Mouse (Mus musculus) embryonic fibroblast, embryonic 13.5 days (primary cell): Measurements from ENCODE around the gene Serping1. TPM values are rescaled to one million over a fixed set of nuclear protein-coding genes. Genes with fewer than 3 reads are reported as not detected.

Experiments
- H3K27ac ChIP-seq: 2 replicates; pipeline ENCODE4 v1.5.1; 2012; ENCODE audit warnings: low read length, control low read depth, inconsistent platforms; ENCODE audit not compliant: insufficient read depth
- H3K4me1 ChIP-seq: 2 replicates; pipeline ENCODE4 v1.6.1; 2011; ENCODE audit warnings: low read length; ENCODE audit not compliant: control insufficient read depth, insufficient read depth
- H3K4me3 ChIP-seq: 2 replicates; pipeline ENCODE4 v1.5.1; 2011; ENCODE audit warnings: mild to moderate bottlenecking, control low read depth, low read length; ENCODE audit not compliant: insufficient read depth
- CTCF ChIP-seq: IDR thresholded peaks from 2 replicates; pipeline ENCODE4 v1.5.1; 2011; ENCODE audit warnings: mild to moderate bottlenecking, control low read depth, low read length, moderate library complexity, borderline replicate concordance; ENCODE audit not compliant: insufficient read depth
- POLR2A ChIP-seq: IDR thresholded peaks from 2 replicates; pipeline ENCODE4 v1.6.1; 2011; ENCODE audit warnings: low read depth, mild to moderate bottlenecking, control low read depth, low read length, moderate library complexity
- polyA plus RNA-seq: library from polyadenylated mRNA; stranded (reverse); fragments of >200 nt; gene quantifications from 2 replicates; pipeline ENCODE4 v1.2.4, GENCODE M21; 2011; ENCODE audit warnings: low read depth; ENCODE audit not compliant: missing spikeins, insufficient read length

Gene Serping1
- polyA plus RNA-seq, 1 experiment: 40.2 TPM

GRCm38 (mm10) chr2:84717357-84717756 is 57.9 kb downstream of the Serping1 start:
- Histone ChIP-seq H3K27ac (peak overlapping the region; percentile 42; the same call in 1 of the 2 replicates), H3K4me3 (no peak overlapping the region), H3K4me1 (no peaks in the 10 kb centered on the region; the same call in 1 of the 2 replicates)
- TF ChIP-seq CTCF: no peak
- no peak for TF ChIP-seq POLR2A

- H3K4me3 ChIP-seq: peak overlapping the region; percentile 79
- TF ChIP-seq CTCF (no peak), POLR2A (no peak; the same call in 1 of the 2 replicates)
- H3K27ac ChIP-seq: peak overlapping the region; percentile 92
- H3K4me1 ChIP-seq: no peaks in the 10 kb centered on the region; the same call in 1 of the 2 replicates
These were observed 58.6 kb downstream of the Serping1 start for GRCm38 (mm10) chr2:84716423-84717355.

- peak overlapping the region; percentile 79 for H3K4me3 ChIP-seq
- no peak for TF ChIP-seq CTCF
- TF ChIP-seq POLR2A: peak; percentile 55; the same call in 1 of the 2 replicates
- no peaks in the 10 kb centered on the region; the same call in 1 of the 2 replicates for H3K4me1 ChIP-seq
- peak overlapping the region; percentile 93 for H3K27ac ChIP-seq
These were observed 59.5 kb downstream of the Serping1 start for GRCm38 (mm10) chr2:84715562-84716361.

Other genes starting within 250 kb of the Serping1 start
- gene Ctnnd1, start 124.7 kb downstream of the Serping1 start, polyA plus RNA-seq: 231 and 306 TPM in 2 replicates
- gene Btbd18, start 116.4 kb downstream of the Serping1 start, polyA plus RNA-seq: not detected in 2 replicates
- gene Selenoh, start 104.7 kb downstream of the Serping1 start, polyA plus RNA-seq: 106 and 122 TPM in 2 replicates
- gene Gm28635, start 97.4 kb downstream of the Serping1 start, polyA plus RNA-seq: not detected in 2 replicates
- gene Med19, start 97.0 kb downstream of the Serping1 start, polyA plus RNA-seq: 21.3 and 28.0 TPM in 2 replicates
- 53.3 and 71.2 TPM in 2 replicates for gene Tmx2, start 96.3 kb downstream of the Serping1 start, polyA plus RNA-seq
- 76.6 and 78.8 TPM in 2 replicates for gene Zdhhc5, start 60.3 kb downstream of the Serping1 start, polyA plus RNA-seq
- 8.9 and 10.4 TPM in 2 replicates for gene Clp1, start 48.1 kb downstream of the Serping1 start, polyA plus RNA-seq
- gene Ypel4, start 41.4 kb downstream of the Serping1 start, polyA plus RNA-seq: 1.3 and 4.6 TPM in 2 replicates
- gene Gm19426, start 31.8 kb downstream of the Serping1 start, polyA plus RNA-seq: 2.7 and 4.9 TPM in 2 replicates
- gene Ube2l6, start 23.4 kb upstream of the Serping1 start, polyA plus RNA-seq: 17.1 and 17.6 TPM in 2 replicates
- not detected in 2 replicates for gene Smtnl1, start 47.2 kb upstream of the Serping1 start, polyA plus RNA-seq
- gene Timm10, start 51.6 kb upstream of the Serping1 start, polyA plus RNA-seq: 25.3 and 31.1 TPM in 2 replicates
- gene Slc43a1, start 63.4 kb upstream of the Serping1 start, polyA plus RNA-seq: 6.6 and 8.7 TPM in 2 replicates
- gene Rtn4rl2, start 111.3 kb upstream of the Serping1 start, polyA plus RNA-seq: 1.2 and 1.3 TPM in 2 replicates
- gene Slc43a3, start 161.1 kb upstream of the Serping1 start, polyA plus RNA-seq: 25.5 and 26.0 TPM in 2 replicates
- gene Prg2, start 205.0 kb upstream of the Serping1 start, polyA plus RNA-seq: not detected in 2 replicates
- not detected in 2 replicates for gene Prg3, start 212.8 kb upstream of the Serping1 start, polyA plus RNA-seq